In genomic region chr1:161170651-161171050, GRCm38 (mm10) we compare ENCODE assay signal across 8 mouse cellular contexts. TPM values are rescaled to one million over a fixed set of nuclear protein-coding genes. Genes with fewer than 3 reads are reported as not detected.
DNase-seq lines count a peak whose midpoint lies in the region; ATAC-seq lines count a peak whose summit lies in the region.

No protein-coding gene starts in this region.

- peak; percentile 90 for ATAC-seq in activated CD4-positive, CD25-positive, alpha-beta regulatory T cell, adult 4 months
- ATAC-seq in intestine, embryonic 14.5 days (replicated peaks; ENCODE audit: low FRiP score, low TSS enrichment, low read depth): peak; percentile 90
- peak; percentile 100 for ATAC-seq in megakaryocyte progenitor cell, adult 5-6 weeks (replicated peaks; ENCODE audit: poor library complexity)

- peak; percentile 82 for DNase-seq in embryo, embryonic 10 days (ENCODE audit: low spot score)
- peak; percentile 58 for DNase-seq in gastrocnemius, postnatal 14 days
- DNase-seq in intestine, embryonic 14.5 days (ENCODE audit: low spot score): peak; percentile 84
- peak; percentile 63 to 86 for DNase-seq in left cerebral cortex, postnatal 10 days (ENCODE audit: extremely low spot score in 1 of 2, low spot score in 2 of 2)
- DNase-seq in right cerebral cortex, postnatal 10 days (ENCODE audit: low spot score in 2 of 2): peak; percentile 83 to 85
- peak; percentile 16 for DNase-seq in urinary bladder, postnatal 10 days (ENCODE audit: low spot score)

- peak overlapping the region; percentile 41 for H3K4me3 ChIP-seq in intestine, embryonic 14.5 days (ENCODE audit: low read depth, low read length)

- H3K36me3 ChIP-seq in intestine, embryonic 14.5 days (ENCODE audit: control insufficient read depth, insufficient read depth, low read length): no peaks in the 10 kb centered on the region

- peaks cover 26% of the 10 kb centered on the region; the same call in 1 of the 2 replicates for H3K27me3 ChIP-seq in intestine, embryonic 14.5 days (replicated peaks; ENCODE audit: control insufficient read depth, insufficient read depth, low read length)

- H3K9me3 ChIP-seq in intestine, embryonic 14.5 days (ENCODE audit: control insufficient read depth, low read length): no peaks in the 10 kb centered on the region

- no peaks in the 10 kb centered on the region for H3K4me1 ChIP-seq in intestine, embryonic 14.5 days (replicated peaks; ENCODE audit: control insufficient read depth, insufficient read depth, low read length)

- WGBS in intestine, embryonic 14.5 days: under 1% methylated on average over 40 of the region's 40 CpGs

- H3K4me2 ChIP-seq in intestine, embryonic 14.5 days (ENCODE audit: low read length): peak overlapping the region; percentile 74

- H3K9ac ChIP-seq in intestine, embryonic 14.5 days (ENCODE audit: low read length): peak overlapping the region; percentile 36

- no peak overlapping the region for H3K27ac ChIP-seq in intestine, embryonic 14.5 days (ENCODE audit: low read depth)

- intact Hi-C loops in gastrocnemius, postnatal 14 days (cut with DNase I; ENCODE audit: low total_unique reads): no loop called here
- intact Hi-C loops in left cerebral cortex, postnatal 10 days (cut with DNase I): loop anchor here (10.0 kb wide), 1 partner anchor 86 kb away; no protein-coding TSS in a partner anchor

RNA-seq across cellular contexts. Expression of gene Tex50, which starts 11.5 kb away (rescaled TPM):
- polyA plus RNA-seq in activated CD4-positive, CD25-positive, alpha-beta regulatory T cell, adult 4 months (2017; shearing (Covaris generic)): under 1 TPM in 1 of 2 experiments, not detected in 1; 0.36 TPM
- not detected for total RNA-seq in gastrocnemius, postnatal 14 days (2021)
- polyA plus RNA-seq in intestine, embryonic 14.5 days (2014; fragmentation: Nextera tagmentation; extraction: Ambion mirVana): 0.19 TPM in 1 of 2 replicates, not detected in the other
- not detected for total RNA-seq in left cerebral cortex, postnatal 10 days (2021)
- not detected in 2 replicates for total RNA-seq in megakaryocyte progenitor cell, adult 5-6 weeks (2015)
- not detected in 2 replicates for total RNA-seq in megakaryocyte progenitor cell, adult 5-6 weeks (2017)

RNA-seq across cellular contexts. Expression of gene Ankrd45, which starts 28.2 kb away (rescaled TPM):
- not detected for polyA plus RNA-seq in activated CD4-positive, CD25-positive, alpha-beta regulatory T cell, adult 4 months (2017; shearing (Covaris generic))
- not detected for total RNA-seq in gastrocnemius, postnatal 14 days (2021)
- polyA plus RNA-seq in intestine, embryonic 14.5 days (2014; fragmentation: Nextera tagmentation; extraction: Ambion mirVana): 1.4 and 1.6 TPM in 2 replicates
- total RNA-seq in left cerebral cortex, postnatal 10 days (2021): 10 to 100 TPM; 39.6 to 45.7 TPM
- not detected in 2 replicates for total RNA-seq in megakaryocyte progenitor cell, adult 5-6 weeks (2015)
- not detected in 2 replicates for total RNA-seq in megakaryocyte progenitor cell, adult 5-6 weeks (2017)

RNA-seq across cellular contexts. Expression of gene Klhl20, which starts 39.3 kb away (rescaled TPM):
- polyA plus RNA-seq in activated CD4-positive, CD25-positive, alpha-beta regulatory T cell, adult 4 months (2017; shearing (Covaris generic)): 10 to 100 TPM; 24.4 to 33.5 TPM
- total RNA-seq in gastrocnemius, postnatal 14 days (2021): 10 to 100 TPM in 1 of 2 experiments, 1 to 10 TPM in 1; 9.3 to 10.2 TPM
- polyA plus RNA-seq in intestine, embryonic 14.5 days (2014; fragmentation: Nextera tagmentation; extraction: Ambion mirVana): 15.0 and 16.7 TPM in 2 replicates
- 10 to 100 TPM; 19.5 to 20.1 TPM for total RNA-seq in left cerebral cortex, postnatal 10 days (2021)
- 25.4 and 31.6 TPM in 2 replicates for total RNA-seq in megakaryocyte progenitor cell, adult 5-6 weeks (2015)
- 14.2 and 19.9 TPM in 2 replicates for total RNA-seq in megakaryocyte progenitor cell, adult 5-6 weeks (2017)

Comparison
In these comparisons a context has a peak if more than half of its experiments do, and no peak if none do; other contexts are left out.
1. DNase-seq: peak in every context shown above with its lines; median percentile 84 in intestine, embryonic 14.5 days; 84 in right cerebral cortex, postnatal 10 days; 82 in embryo, embryonic 10 days; 74 in left cerebral cortex, postnatal 10 days; 58 in gastrocnemius, postnatal 14 days; 16 in urinary bladder, postnatal 10 days.
2. RNA of gene Ankrd45, which starts 28.2 kb away (total RNA-seq): 39.6 to 45.7 TPM in left cerebral cortex, postnatal 10 days; not detected in gastrocnemius, postnatal 14 days and not detected in megakaryocyte progenitor cell, adult 5-6 weeks; every median in the first group is over 10 times any median in the second.
3. Peak in every context shown above with its lines, with median percentiles within 50 percentile points of each other: ATAC-seq.